Mouse (Mus musculus) hindlimb bud, embryonic 11.5 days (tissue): ENCODE data around the gene Sec11a.

ENCODE experiments used
- DNase-seq: peaks from one replicate; pipeline ENCODE4 v3.0.0-alpha.2; 2012; ENCODE audit warnings: low read depth, low spot score; ENCODE audit errors: extremely low spot score

Sec11a gene

DNA sequence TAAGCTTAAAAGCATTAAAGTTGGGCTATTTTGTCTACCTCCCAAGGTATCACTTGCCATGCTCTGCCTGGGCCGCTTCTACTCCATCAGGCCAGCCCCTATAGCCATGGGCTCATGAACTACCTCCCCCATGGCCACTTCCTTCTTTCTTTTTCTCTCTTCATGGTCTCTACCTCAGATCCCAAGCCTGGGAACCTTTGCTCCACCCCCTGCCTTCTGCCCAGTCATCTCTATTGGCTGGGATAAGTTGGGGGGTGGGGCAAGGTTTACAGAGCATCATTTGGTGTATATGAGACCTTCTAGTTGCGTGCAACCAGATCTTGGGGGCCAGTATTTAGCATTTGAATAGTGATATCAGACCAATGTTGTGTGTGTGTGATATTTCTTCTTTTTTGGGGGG is 85.1 kb downstream of the Sec11a start:
- no peak for DNase-seq

GRCm38 (mm10) chr7:80860729-80861274 is 86.8 kb downstream of the Sec11a start, which contains the start of gene Zscan2:
Gene Zscan2 (plus strand): TSS chr7:80860920.
- DNase-seq: peak; percentile 93

- peak; percentile 47 for DNase-seq
Measured at GRCm38 (mm10) chr7:80860227-80860626, 87.4 kb downstream of the Sec11a start.

DNA sequence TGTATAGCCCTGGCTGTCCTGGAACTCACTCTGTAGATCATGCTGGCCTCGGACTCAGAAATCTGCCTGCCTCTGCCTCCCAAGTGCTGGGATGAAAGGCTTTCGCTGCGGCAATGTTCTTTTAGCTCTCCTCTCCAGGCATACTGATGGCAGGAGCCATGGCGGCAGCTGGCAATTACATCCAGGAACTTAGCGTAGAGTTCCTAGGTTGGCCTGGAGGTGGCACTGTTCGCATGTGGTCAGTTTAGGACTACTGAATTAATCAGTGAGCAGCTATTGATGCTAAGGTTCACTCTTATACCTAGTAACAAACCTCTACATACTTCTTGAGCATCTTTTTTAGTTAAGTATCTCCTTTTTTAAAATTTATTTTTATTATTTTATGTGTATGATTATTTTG is 90.4 kb downstream of the Sec11a start:
- DNase-seq: peak; percentile 42

DNA sequence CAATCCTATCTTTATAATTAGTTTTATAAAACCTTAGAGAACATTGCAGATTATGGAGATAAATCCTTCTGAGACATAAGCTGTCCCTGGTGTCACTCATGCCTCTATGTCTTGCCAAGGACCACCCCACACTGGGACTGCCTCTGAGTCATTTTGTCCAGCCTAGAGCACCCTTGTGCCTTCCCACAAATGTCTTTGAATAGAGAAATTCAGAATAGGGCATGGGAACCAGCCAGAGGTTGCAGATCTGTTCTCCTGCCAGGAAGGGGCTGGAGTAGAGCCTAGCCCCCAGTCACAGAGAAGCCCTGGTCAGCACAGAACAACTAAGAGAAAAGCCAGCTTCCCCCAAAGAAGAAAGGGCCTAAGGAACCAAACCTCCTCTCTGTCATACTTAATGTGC is 92.3 kb downstream of the Sec11a start:
- DNase-seq: no peak
